Mouse (Mus musculus): ENCODE measurements around the gene Ttc33. TPM values are rescaled to one million over a fixed set of nuclear protein-coding genes. Genes with fewer than 3 reads are reported as not detected.
"Not testable (repeated sequence)": the region's sequence is repeated elsewhere in the genome, so short reads cannot be mapped to it uniquely, and the experiment has no call there.

Ttc33 gene
- polyA plus RNA-seq, 1 experiment from 2014 or later, result 65.4 TPM

DNA sequence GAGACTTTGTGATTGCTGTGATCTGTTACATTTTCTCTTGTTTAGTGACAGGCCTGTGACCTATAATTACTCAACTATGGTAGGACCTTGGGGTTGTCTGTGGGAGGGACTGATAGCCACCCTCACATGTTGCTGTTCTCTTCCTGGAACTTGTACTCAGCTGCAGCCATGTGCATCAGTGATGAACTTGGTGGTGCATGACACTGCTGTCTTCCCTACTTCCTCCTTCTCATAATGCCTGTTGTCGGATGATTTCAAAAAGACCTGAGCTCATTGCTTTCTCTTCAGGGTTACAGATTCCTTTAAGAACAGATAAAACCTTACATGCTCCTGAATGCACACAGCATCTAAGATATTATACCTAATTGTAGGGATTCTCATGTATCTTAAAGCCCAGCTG, 2.7 kb downstream of the Ttc33 start:
- Histone ChIP-seq H3K36me3 (peaks cover 16% of the 10 kb centered on the region), H3K4me2 (replicated peaks) (no peak overlapping the region), H3K4me1 (peaks cover 17% of the 10 kb centered on the region), H3K4me3 (no peak overlapping the region), H3K27me3 (no peaks in the 10 kb centered on the region), H3K9me3 (no peaks in the 10 kb centered on the region), H3K9ac (replicated peaks) (no peak overlapping the region), H3K27ac (replicated peaks) (no peak overlapping the region)
- 89% methylated on average over 1 of the region's 1 CpGs for WGBS
- ATAC-seq (replicated peaks), result no peak

DNA sequence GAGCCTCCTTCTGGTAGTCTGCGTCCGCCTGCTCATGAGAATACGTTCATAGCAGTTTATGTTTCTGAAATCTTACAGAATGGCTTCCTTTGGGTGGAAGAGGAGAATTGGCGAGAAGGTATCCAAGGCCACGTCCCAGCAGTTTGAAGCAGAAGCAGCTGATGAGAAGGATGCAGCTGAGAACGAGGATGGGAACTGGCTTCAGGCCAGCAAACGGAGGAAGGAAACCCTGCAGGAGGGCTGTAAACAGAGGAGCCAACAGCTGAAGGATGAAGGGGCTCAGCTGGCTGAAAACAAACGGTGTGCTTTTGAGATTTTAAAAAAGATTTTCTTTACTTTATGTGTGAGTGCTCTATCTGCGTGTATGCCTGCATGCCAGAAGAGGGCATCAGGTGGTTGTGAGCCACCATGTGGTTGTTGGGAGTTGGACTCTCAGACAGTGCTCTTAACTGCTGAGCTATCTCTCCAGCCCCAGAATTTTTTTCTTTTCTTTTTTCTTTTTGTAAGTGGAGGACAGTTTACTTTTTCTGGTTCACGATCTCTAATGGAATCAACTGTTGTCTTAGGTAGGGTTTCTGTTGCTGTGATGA, 4.3 kb downstream of the Ttc33 start:
- WGBS, result 73% methylated on average over 10 of the region's 10 CpGs
- no peak overlapping the region for H3K9ac ChIP-seq (replicated peaks)
- H3K4me1 ChIP-seq, result peaks cover 12% of the 10 kb centered on the region
- H3K4me3 ChIP-seq, result no peak overlapping the region
- no peak overlapping the region for H3K4me2 ChIP-seq (replicated peaks)
- no peak overlapping the region for H3K27ac ChIP-seq (replicated peaks)
- H3K9me3 ChIP-seq, result no peaks in the 10 kb centered on the region
- no peaks in the 10 kb centered on the region for H3K27me3 ChIP-seq
- H3K36me3 ChIP-seq, result peaks cover 16% of the 10 kb centered on the region
- no peak for ATAC-seq (replicated peaks)

DNA sequence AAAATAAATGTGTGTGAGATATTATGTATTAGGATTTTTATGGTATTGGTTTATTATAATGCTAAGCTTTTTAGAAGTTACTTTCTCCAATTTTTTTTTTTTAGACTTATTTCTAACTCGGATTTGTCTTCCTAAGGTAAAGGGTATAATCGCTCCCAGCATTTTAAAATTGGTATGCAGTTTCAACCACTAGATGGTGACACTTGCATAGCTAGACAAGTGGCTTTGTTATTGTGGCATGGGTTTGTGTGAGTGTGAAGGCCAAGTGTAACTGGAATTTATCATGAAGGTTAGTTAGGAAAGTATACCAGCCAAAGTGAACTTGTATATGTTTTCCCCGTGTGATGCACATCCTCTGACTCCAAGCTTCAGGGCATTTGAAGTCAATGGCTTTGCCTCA, 8.5 kb downstream of the Ttc33 start:
- H3K4me2 ChIP-seq (replicated peaks), result no peak overlapping the region
- H3K4me1 ChIP-seq, result no peaks in the 10 kb centered on the region
- no peak overlapping the region for H3K27ac ChIP-seq (replicated peaks)
- no peaks in the 10 kb centered on the region for H3K27me3 ChIP-seq
- WGBS, result 84% methylated on average over 3 of the region's 3 CpGs
- H3K9me3 ChIP-seq, result no peaks in the 10 kb centered on the region
- no peak; the same call in 1 of the 2 replicates for ATAC-seq (replicated peaks)
- H3K36me3 ChIP-seq, result peaks cover 16% of the 10 kb centered on the region
- H3K9ac ChIP-seq (replicated peaks), result no peak overlapping the region
- no peak overlapping the region for H3K4me3 ChIP-seq

DNA sequence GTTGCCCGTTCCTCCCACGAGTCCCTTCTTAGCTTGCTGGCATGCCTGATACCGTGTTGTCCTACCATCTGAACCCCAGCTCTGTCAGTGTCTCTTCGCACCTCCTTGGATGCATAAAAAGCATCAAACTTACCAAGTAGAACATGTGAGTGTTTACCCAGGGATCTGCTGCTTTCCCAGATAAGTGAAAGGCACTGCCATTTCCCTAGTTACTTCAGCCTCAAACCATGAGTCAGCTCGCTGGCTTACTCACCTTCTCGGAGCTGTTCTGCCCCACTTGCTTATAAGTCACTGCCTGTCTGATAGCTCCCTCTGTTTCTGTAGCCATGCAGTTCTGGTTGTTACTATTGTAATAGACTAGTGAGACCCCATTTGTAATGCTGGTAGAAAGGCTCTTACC, 9.1 kb downstream of the Ttc33 start:
- Histone ChIP-seq H3K36me3 (peaks cover 16% of the 10 kb centered on the region), H3K9ac (replicated peaks) (no peak overlapping the region), H3K4me2 (replicated peaks) (no peak overlapping the region), H3K27ac (replicated peaks) (no peak overlapping the region), H3K4me1 (no peaks in the 10 kb centered on the region), H3K9me3 (no peaks in the 10 kb centered on the region), H3K27me3 (no peaks in the 10 kb centered on the region), H3K4me3 (no peak overlapping the region)
- WGBS, result 94% methylated on average over 6 of the region's 6 CpGs
- no peak for ATAC-seq (replicated peaks)

DNA sequence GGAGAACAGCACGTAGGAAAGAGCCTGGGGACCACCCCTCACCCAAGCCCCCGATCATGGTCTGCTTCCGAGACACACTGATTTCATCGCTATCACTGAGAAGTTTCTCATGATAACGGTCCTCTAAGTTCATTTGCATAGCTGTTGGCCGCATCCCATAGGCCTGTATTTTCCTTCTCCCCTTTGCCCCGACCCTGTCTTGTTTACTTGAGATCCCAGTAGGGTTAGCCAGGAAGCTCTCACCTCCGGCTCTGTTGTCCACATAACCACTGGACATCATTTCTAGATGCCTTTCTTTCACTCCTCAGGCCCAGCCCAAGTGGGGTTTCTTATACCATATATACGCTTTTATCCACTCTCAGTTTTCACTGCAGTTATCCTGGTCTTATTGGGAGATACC, 9.6 kb downstream of the Ttc33 start:
- no peak overlapping the region for H3K9ac ChIP-seq (replicated peaks)
- no peaks in the 10 kb centered on the region for H3K27me3 ChIP-seq
- H3K27ac ChIP-seq (replicated peaks), result no peak overlapping the region
- no peaks in the 10 kb centered on the region for H3K9me3 ChIP-seq
- no peak overlapping the region for H3K4me2 ChIP-seq (replicated peaks)
- no peak for ATAC-seq (replicated peaks)
- H3K4me1 ChIP-seq, result no peaks in the 10 kb centered on the region
- H3K36me3 ChIP-seq, result peaks cover 15% of the 10 kb centered on the region
- H3K4me3 ChIP-seq, result no peak overlapping the region
- WGBS, result 89% methylated on average over 9 of the region's 9 CpGs

DNA sequence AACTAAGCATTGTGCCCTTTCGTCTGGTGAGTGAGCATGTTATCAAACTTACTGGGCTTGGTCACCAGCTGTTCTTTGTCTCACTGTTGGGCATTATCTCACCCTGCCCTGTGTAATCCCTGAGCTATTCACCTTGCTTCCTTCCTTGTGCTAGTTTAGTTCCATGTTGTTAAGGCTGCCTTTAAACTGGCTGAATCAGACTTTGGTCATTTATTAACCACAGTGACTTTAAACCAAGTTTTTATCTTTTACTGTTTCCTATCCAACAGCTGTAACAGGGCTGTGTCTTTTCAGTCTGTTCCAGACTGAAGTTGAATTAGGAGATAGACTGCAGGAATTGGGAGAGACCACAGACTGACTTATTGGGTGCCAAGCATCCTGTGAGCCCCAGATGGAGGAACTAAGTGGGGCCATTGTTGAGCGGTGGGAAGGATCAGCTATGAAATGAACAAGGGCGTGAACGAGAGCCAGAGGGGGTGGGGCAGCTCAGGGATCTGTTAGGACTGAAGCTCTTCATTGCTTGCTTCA, 10.7 kb downstream of the Ttc33 start:
- peaks cover 4% of the 10 kb centered on the region; the same call in 1 of the 2 replicates for H3K36me3 ChIP-seq
- no peak overlapping the region for H3K27ac ChIP-seq (replicated peaks)
- no peaks in the 10 kb centered on the region for H3K4me1 ChIP-seq
- no peaks in the 10 kb centered on the region for H3K27me3 ChIP-seq
- WGBS, result 62% methylated on average over 4 of the region's 4 CpGs
- H3K9ac ChIP-seq (replicated peaks), result no peak overlapping the region
- no peak for ATAC-seq (replicated peaks)
- no peak overlapping the region for H3K4me2 ChIP-seq (replicated peaks)
- H3K4me3 ChIP-seq, result no peak overlapping the region
- H3K9me3 ChIP-seq, result no peaks in the 10 kb centered on the region

DNA sequence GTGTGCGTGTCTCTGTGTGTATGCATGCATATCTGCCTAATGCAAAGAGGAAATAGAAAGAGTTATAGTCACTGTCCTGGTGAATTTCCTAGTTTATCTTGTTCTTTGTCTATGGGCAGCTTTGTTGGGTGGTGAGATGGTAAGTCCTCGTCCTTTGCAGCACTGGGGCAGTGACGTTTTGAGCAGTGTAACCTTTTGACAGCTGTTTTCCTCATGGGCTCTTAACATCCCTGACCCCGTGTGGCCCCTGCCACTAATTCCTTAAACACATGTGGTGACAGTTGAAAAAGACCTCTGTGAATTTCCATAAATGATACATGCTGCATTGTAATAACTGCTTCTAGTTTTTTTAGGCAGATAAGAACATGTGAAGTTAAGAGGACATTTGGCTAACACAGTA, 11.4 kb downstream of the Ttc33 start:
- 78% methylated on average over 4 of the region's 4 CpGs for WGBS
- ATAC-seq (replicated peaks), result no peak
- Histone ChIP-seq H3K4me2 (replicated peaks) (no peak overlapping the region), H3K27ac (replicated peaks) (no peak overlapping the region), H3K27me3 (no peaks in the 10 kb centered on the region), H3K36me3 (peaks cover 2% of the 10 kb centered on the region; the same call in 1 of the 2 replicates), H3K9me3 (no peaks in the 10 kb centered on the region), H3K4me3 (no peak overlapping the region), H3K4me1 (no peaks in the 10 kb centered on the region), H3K9ac (replicated peaks) (no peak overlapping the region)

DNA sequence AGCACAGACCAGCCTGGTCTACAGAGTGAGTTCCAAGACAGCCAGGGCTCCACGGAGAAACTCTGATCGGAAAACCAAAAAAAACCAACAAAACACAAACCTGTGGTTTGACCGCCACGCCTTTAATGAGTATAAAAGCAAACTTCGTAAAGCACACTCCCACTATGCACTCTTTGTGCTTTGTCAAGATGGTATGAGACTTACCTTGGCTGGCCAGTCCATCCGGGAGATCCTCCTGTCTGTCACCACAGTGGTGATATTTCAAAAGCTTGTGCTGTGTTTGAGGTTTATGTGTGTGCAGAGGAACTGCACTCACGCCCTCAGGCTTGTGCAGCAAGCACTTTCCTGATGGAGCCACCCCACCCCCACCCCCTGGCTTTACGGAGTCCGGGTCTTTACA, 19.9 kb downstream of the Ttc33 start:
- 95% methylated on average over 9 of the region's 9 CpGs for WGBS

DNA sequence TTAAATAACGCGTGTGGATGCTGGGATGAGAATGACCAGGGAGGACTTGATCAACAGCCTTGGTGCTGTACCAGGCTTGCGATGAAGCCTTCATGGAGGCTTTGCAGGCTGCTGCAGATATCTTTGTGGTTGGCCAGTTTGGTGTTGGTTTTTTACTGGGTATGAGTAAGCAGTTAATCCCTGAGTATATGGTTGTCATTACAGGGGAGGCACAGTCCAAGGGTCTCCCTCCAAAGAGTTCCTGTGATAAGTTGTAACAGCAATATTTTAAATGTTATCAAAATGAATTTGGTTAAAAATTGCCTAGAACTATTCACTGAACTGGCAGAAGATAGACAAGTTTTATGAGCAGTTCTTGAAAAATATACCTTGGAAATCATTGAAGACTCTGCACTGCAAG, 23.8 kb downstream of the Ttc33 start:
- Histone ChIP-seq H3K9ac (replicated peaks) (no peak overlapping the region), H3K4me2 (replicated peaks) (no peak overlapping the region), H3K4me1 (no peaks in the 10 kb centered on the region), H3K27me3 (no peaks in the 10 kb centered on the region), H3K27ac (replicated peaks) (no peak overlapping the region), H3K9me3 (no peaks in the 10 kb centered on the region), H3K4me3 (no peak overlapping the region), H3K36me3 (peaks cover 18% of the 10 kb centered on the region; the same call in 1 of the 2 replicates)
- no peak for ATAC-seq (replicated peaks)
- WGBS, result 97% methylated on average over 3 of the region's 3 CpGs

More for the DNA sequence above, 19.9 kb downstream of the Ttc33 start:
- no peaks in the 10 kb centered on the region for H3K4me1 ChIP-seq
- H3K9me3 ChIP-seq, result no peaks in the 10 kb centered on the region
- no peak for ATAC-seq (replicated peaks)
- H3K27ac ChIP-seq (replicated peaks), result no peak overlapping the region
- no peak overlapping the region for H3K4me3 ChIP-seq
- no peak overlapping the region for H3K4me2 ChIP-seq (replicated peaks)
- H3K9ac ChIP-seq (replicated peaks), result no peak overlapping the region
- peaks cover 4% of the 10 kb centered on the region; the same call in 1 of the 2 replicates for H3K36me3 ChIP-seq
- H3K27me3 ChIP-seq, result no peaks in the 10 kb centered on the region

DNA sequence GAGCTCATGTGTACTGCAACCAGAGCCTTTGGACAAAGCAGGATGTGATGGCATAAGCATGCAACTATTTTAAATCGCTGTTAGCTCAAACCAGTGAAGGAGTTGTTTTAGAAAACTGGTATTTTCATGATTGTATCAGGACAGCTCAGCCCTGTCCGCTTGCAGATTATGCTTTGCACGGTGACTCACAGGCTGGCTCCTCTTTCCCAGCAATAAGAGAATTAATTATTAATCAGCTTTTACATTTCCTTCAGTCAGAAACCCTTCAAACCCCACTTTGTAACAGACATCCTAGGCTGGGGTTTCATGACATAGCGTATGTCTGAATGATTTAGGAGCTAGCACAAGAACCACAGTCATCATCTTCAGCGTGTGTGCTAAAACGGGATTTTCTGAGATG, 35.2 kb downstream of the Ttc33 start:
- Histone ChIP-seq H3K4me3 (no peak overlapping the region), H3K9me3 (no peaks in the 10 kb centered on the region), H3K36me3 (0 out of 2 replicates have a peak, but pooled peaks cover 7% of the 10 kb centered on the region), H3K9ac (replicated peaks) (no peak overlapping the region), H3K27ac (replicated peaks) (no peak overlapping the region), H3K4me2 (replicated peaks) (no peak overlapping the region), H3K27me3 (no peaks in the 10 kb centered on the region), H3K4me1 (no peaks in the 10 kb centered on the region)
- no peak for ATAC-seq (replicated peaks)
- WGBS, result 93% methylated on average over 6 of the region's 6 CpGs

DNA sequence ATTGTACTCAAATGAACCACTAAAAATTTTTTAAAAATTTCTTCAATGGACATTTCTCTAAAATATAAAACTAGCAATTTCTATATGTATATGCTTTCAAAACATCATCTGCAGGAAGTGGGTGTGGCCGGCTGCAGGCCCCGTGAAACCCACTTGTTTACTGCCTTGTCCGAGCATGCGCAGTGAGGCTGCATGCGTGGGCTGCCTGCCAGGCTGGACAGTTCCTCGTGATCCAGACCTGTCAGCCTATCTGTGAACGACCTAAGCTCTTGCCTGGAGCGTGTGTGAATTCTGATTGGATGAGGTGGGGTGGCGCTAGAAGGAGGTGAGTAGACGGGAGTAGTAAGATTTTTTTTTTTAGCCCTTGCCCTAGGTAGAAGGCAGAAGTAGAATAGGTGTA, 45.4 kb downstream of the Ttc33 start:
- H3K4me3 ChIP-seq; H3K27me3 ChIP-seq; H3K9ac ChIP-seq (replicated peaks); H3K9me3 ChIP-seq; H3K4me2 ChIP-seq (replicated peaks); H3K4me1 ChIP-seq; ATAC-seq (replicated peaks); H3K27ac ChIP-seq (replicated peaks); H3K36me3 ChIP-seq: not testable (repeated sequence)
- WGBS, result 88% methylated on average over 10 of the region's 10 CpGs

DNA sequence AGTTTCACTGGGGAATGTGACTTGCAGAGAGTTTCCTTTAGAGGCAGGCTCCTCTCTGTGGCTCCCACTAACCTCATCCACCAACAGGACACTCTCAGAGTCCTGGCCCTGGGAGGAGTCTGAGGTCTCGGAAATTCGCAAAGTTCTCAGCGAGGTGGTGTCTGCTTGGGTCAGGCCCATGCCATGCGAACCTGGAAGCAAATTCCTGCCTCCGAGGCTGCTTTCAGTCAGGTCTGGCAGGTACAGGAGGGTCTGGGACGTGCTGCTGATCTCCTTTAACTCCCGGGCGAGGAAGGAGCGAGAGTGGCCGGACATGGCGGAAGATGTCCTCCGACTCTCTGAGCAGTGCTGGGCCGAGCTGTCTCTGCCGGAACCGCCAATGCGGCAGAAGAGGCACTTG, 49.3 kb downstream of the Ttc33 start:
- Histone ChIP-seq H3K4me1 (no peaks in the 10 kb centered on the region), H3K27ac (replicated peaks) (no peak overlapping the region), H3K4me2 (replicated peaks) (no peak overlapping the region), H3K4me3 (no peak overlapping the region), H3K27me3 (no peaks in the 10 kb centered on the region), H3K36me3 (no peaks in the 10 kb centered on the region), H3K9ac (replicated peaks) (no peak overlapping the region), H3K9me3 (no peaks in the 10 kb centered on the region)
- ATAC-seq (replicated peaks), result no peak
- 90% methylated on average over 16 of the region's 16 CpGs for WGBS

DNA sequence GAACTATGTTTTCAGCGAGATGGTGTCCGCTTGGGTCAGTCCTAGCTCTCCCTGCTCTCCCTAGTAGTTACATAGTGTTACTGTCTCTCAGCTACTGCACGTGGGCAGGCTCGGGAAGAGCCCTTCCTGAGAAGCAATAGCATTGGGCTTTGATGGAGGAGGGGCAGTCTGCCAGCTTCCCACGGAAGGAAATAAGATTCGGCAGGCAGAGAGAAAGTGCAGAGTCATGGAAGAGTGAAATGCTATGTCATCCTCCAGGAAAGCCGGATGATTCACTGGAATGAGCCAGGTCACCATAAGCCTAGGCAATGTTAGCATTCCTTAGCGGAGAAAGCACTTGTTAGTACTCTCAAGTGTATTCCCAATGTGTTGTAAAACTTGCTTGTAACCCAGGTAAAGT, 50.2 kb downstream of the Ttc33 start:
- Histone ChIP-seq H3K4me2 (replicated peaks) (no peak overlapping the region), H3K9ac (replicated peaks) (no peak overlapping the region), H3K4me3 (no peak overlapping the region), H3K4me1 (no peaks in the 10 kb centered on the region), H3K27ac (replicated peaks) (no peak overlapping the region), H3K9me3 (no peaks in the 10 kb centered on the region), H3K27me3 (no peaks in the 10 kb centered on the region), H3K36me3 (no peaks in the 10 kb centered on the region)
- ATAC-seq (replicated peaks), result peak; percentile 47; the same call in 1 of the 2 replicates
- 41% methylated on average over 8 of the region's 8 CpGs for WGBS
